Comparison of ENCODE assay signal across 14 mouse cellular contexts in the genomic region with DNA sequence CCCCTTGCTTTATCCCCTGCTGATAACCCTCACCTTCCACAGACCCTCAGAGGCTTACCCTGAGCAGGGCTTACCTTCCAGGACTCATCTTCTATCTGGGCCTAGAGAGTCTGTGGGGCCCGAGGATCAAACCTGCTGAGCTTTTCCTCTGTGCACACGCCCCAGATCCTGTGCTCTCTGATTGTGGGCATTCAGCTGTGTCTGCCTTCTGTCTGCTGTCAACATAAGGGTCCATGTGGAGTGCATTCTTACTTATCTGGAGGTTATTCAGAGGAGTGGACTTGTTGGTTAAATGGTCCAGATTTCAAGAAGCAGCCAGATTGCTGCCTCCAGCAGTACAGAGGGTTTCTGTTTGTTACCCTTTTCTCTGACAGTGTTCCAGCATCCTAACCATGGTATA.
"Had no signal": no experiment of that assay in that cellular context is flagged by ENCODE, and none has a peak within 500 bp of the region (broad histone marks: within the 10 kb centered on the region; RNA-seq: fewer than 3 reads in every experiment).

No protein-coding gene starts in this region.

- H3K27ac ChIP-seq: kidney, postnatal 0 days; limb, embryonic 15.5 days; liver, embryonic 12.5 days; midbrain, embryonic 10.5 days; neural tube, embryonic 15.5 days; stomach, postnatal 0 days had no signal

- H3K9me3 ChIP-seq: limb, embryonic 15.5 days; liver, embryonic 12.5 days; midbrain, embryonic 10.5 days; neural tube, embryonic 15.5 days had no signal

- H3K4me3 ChIP-seq: limb, embryonic 15.5 days; liver, embryonic 12.5 days; midbrain, embryonic 10.5 days; myocyte; neural tube, embryonic 15.5 days had no signal

- DNase-seq: kidney, postnatal 36 days; layer of hippocampus, adult 9-11 months; layer of hippocampus, postnatal 36 days; midbrain, embryonic 14.5 days; right cerebral cortex, adult 18-20 months; right cerebral cortex, postnatal 25 days; thymus, postnatal 14 days had no signal

- ATAC-seq: liver, embryonic 12.5 days had no signal

- H3K9ac ChIP-seq: limb, embryonic 15.5 days; liver, embryonic 12.5 days; neural tube, embryonic 15.5 days had no signal

- H3K4me2 ChIP-seq: limb, embryonic 15.5 days; liver, embryonic 12.5 days; neural tube, embryonic 15.5 days had no signal

- H3K36me3 ChIP-seq: liver, embryonic 12.5 days; midbrain, embryonic 10.5 days; neural tube, embryonic 15.5 days had no signal

- H3K27me3 ChIP-seq: limb, embryonic 15.5 days; liver, embryonic 12.5 days; neural tube, embryonic 15.5 days had no signal

- H3K4me1 ChIP-seq: midbrain, embryonic 10.5 days had no signal
